Mouse (Mus musculus): ENCODE results near the gene Inpp5b. TPM values are rescaled to one million over a fixed set of nuclear protein-coding genes. Genes with fewer than 3 reads are reported as not detected.

The Inpp5b gene
- polyA plus RNA-seq, 1 experiment from 2014 or later, result 28.2 TPM

GRCm38 (mm10) chr4:124770624-124771023 is 29.0 kb downstream of the Inpp5b start:
- WGBS, result 78% methylated on average over 5 of the region's 5 CpGs
- Histone ChIP-seq H3K27ac (ENCODE audit: low read depth, low read length) (no peak overlapping the region), H3K27me3 (ENCODE audit: control insufficient read depth, insufficient read depth, low read length) (no peaks in the 10 kb centered on the region), H3K4me3 (ENCODE audit: low read depth, low read length) (no peak overlapping the region), H3K36me3 (ENCODE audit: control insufficient read depth, insufficient read depth, low read length) (no peaks in the 10 kb centered on the region), H3K4me2 (no peak overlapping the region), H3K9me3 (ENCODE audit: control insufficient read depth, low read length) (no peaks in the 10 kb centered on the region), H3K9ac (ENCODE audit: low read length) (no peak overlapping the region), H3K4me1 (ENCODE audit: control insufficient read depth, insufficient read depth, low read length) (no peaks in the 10 kb centered on the region)
- no peak for ATAC-seq (ENCODE audit: low FRiP score)
- DNase-seq (ENCODE audit: low spot score, missing footprints), result no peak

GRCm38 (mm10) chr4:124772125-124772524 is 30.5 kb downstream of the Inpp5b start:
- H3K9me3 ChIP-seq (ENCODE audit: control insufficient read depth, low read length), result no peaks in the 10 kb centered on the region
- 73% methylated on average over 4 of the region's 4 CpGs for WGBS

GRCm38 (mm10) chr4:124773449-124773848 is 31.8 kb downstream of the Inpp5b start:
- Histone ChIP-seq H3K9ac (ENCODE audit: low read length) (no peak overlapping the region), H3K9me3 (ENCODE audit: control insufficient read depth, low read length) (no peaks in the 10 kb centered on the region), H3K4me2 (no peak overlapping the region), H3K4me1 (ENCODE audit: control insufficient read depth, insufficient read depth, low read length) (no peaks in the 10 kb centered on the region), H3K27me3 (ENCODE audit: control insufficient read depth, insufficient read depth, low read length) (no peaks in the 10 kb centered on the region), H3K36me3 (ENCODE audit: control insufficient read depth, insufficient read depth, low read length) (no peaks in the 10 kb centered on the region), H3K4me3 (ENCODE audit: low read depth, low read length) (no peak overlapping the region), H3K27ac (ENCODE audit: low read depth, low read length) (no peak overlapping the region)
- ATAC-seq (ENCODE audit: low FRiP score), result no peak
- 82% methylated on average over 1 of the region's 2 CpGs for WGBS
- no peak for DNase-seq (ENCODE audit: low spot score, missing footprints)

More at GRCm38 (mm10) chr4:124772125-124772524, 30.5 kb downstream of the Inpp5b start:
- Histone ChIP-seq H3K4me1 (ENCODE audit: control insufficient read depth, insufficient read depth, low read length) (no peaks in the 10 kb centered on the region), H3K4me2 (no peak overlapping the region), H3K27ac (ENCODE audit: low read depth, low read length) (no peak overlapping the region), H3K36me3 (ENCODE audit: control insufficient read depth, insufficient read depth, low read length) (no peaks in the 10 kb centered on the region), H3K4me3 (ENCODE audit: low read depth, low read length) (no peak overlapping the region), H3K27me3 (ENCODE audit: control insufficient read depth, insufficient read depth, low read length) (no peaks in the 10 kb centered on the region), H3K9ac (ENCODE audit: low read length) (no peak overlapping the region)
- ATAC-seq (ENCODE audit: low FRiP score) (no peak), DNase-seq (ENCODE audit: low spot score, missing footprints) (no peak)

GRCm38 (mm10) chr4:124773995-124774394 is 32.3 kb downstream of the Inpp5b start:
- no peaks in the 10 kb centered on the region for H3K27me3 ChIP-seq (ENCODE audit: control insufficient read depth, insufficient read depth, low read length)

GRCm38 (mm10) chr4:124774429-124774828 is 32.8 kb downstream of the Inpp5b start:
- Histone ChIP-seq H3K9me3 (ENCODE audit: control insufficient read depth, low read length) (no peaks in the 10 kb centered on the region), H3K27ac (ENCODE audit: low read depth, low read length) (no peak overlapping the region), H3K27me3 (ENCODE audit: control insufficient read depth, insufficient read depth, low read length) (no peaks in the 10 kb centered on the region), H3K4me2 (no peak overlapping the region), H3K4me1 (ENCODE audit: control insufficient read depth, insufficient read depth, low read length) (no peaks in the 10 kb centered on the region), H3K9ac (ENCODE audit: low read length) (no peak overlapping the region), H3K4me3 (ENCODE audit: low read depth, low read length) (no peak overlapping the region), H3K36me3 (ENCODE audit: control insufficient read depth, insufficient read depth, low read length) (no peaks in the 10 kb centered on the region)
- ATAC-seq (ENCODE audit: low FRiP score), result no peak
- DNase-seq (ENCODE audit: low spot score, missing footprints), result no peak
- WGBS, result 78% methylated on average over 2 of the region's 2 CpGs

More at GRCm38 (mm10) chr4:124773995-124774394, 32.3 kb downstream of the Inpp5b start:
- no peak overlapping the region for H3K4me2 ChIP-seq
- H3K9me3 ChIP-seq (ENCODE audit: control insufficient read depth, low read length), result no peaks in the 10 kb centered on the region
- no peak overlapping the region for H3K27ac ChIP-seq (ENCODE audit: low read depth, low read length)
- no peaks in the 10 kb centered on the region for H3K36me3 ChIP-seq (ENCODE audit: control insufficient read depth, insufficient read depth, low read length)
- no peaks in the 10 kb centered on the region for H3K4me1 ChIP-seq (ENCODE audit: control insufficient read depth, insufficient read depth, low read length)
- no peak overlapping the region for H3K4me3 ChIP-seq (ENCODE audit: low read depth, low read length)
- DNase-seq (ENCODE audit: low spot score, missing footprints) (no peak), ATAC-seq (ENCODE audit: low FRiP score) (no peak)
- no peak overlapping the region for H3K9ac ChIP-seq (ENCODE audit: low read length)
- WGBS, result 94% methylated on average over 6 of the region's 6 CpGs

GRCm38 (mm10) chr4:124781361-124781760 is 39.7 kb downstream of the Inpp5b start:
- Histone ChIP-seq H3K4me2 (no peak overlapping the region), H3K4me1 (ENCODE audit: control insufficient read depth, insufficient read depth, low read length) (no peaks in the 10 kb centered on the region), H3K4me3 (ENCODE audit: low read depth, low read length) (no peak overlapping the region), H3K36me3 (ENCODE audit: control insufficient read depth, insufficient read depth, low read length) (no peaks in the 10 kb centered on the region; the same call in none of the 2 replicates), H3K27me3 (ENCODE audit: control insufficient read depth, insufficient read depth, low read length) (no peaks in the 10 kb centered on the region), H3K27ac (ENCODE audit: low read depth, low read length) (no peak overlapping the region), H3K9me3 (ENCODE audit: control insufficient read depth, low read length) (no peaks in the 10 kb centered on the region), H3K9ac (ENCODE audit: low read length) (no peak overlapping the region)
- DNase-seq (ENCODE audit: low spot score, missing footprints) (no peak), ATAC-seq (ENCODE audit: low FRiP score) (no peak)
- 82% methylated on average over 7 of the region's 7 CpGs for WGBS

GRCm38 (mm10) chr4:124782395-124782794 is 40.7 kb downstream of the Inpp5b start:
- DNase-seq (ENCODE audit: low spot score, missing footprints) (no peak), ATAC-seq (ENCODE audit: low FRiP score) (no peak)
- 93% methylated on average over 8 of the region's 8 CpGs for WGBS
- H3K27me3 ChIP-seq (ENCODE audit: control insufficient read depth, insufficient read depth, low read length), result no peaks in the 10 kb centered on the region
- no peaks in the 10 kb centered on the region for H3K4me1 ChIP-seq (ENCODE audit: control insufficient read depth, insufficient read depth, low read length)
- H3K4me2 ChIP-seq, result no peak overlapping the region
- peaks cover 4% of the 10 kb centered on the region for H3K36me3 ChIP-seq (ENCODE audit: control insufficient read depth, insufficient read depth, low read length)
- H3K4me3 ChIP-seq (ENCODE audit: low read depth, low read length), result no peak overlapping the region
- no peak overlapping the region for H3K9ac ChIP-seq (ENCODE audit: low read length)
- H3K9me3 ChIP-seq (ENCODE audit: control insufficient read depth, low read length), result no peaks in the 10 kb centered on the region
- no peak overlapping the region for H3K27ac ChIP-seq (ENCODE audit: low read depth, low read length)

GRCm38 (mm10) chr4:124783937-124784336 is 42.3 kb downstream of the Inpp5b start:
- H3K27me3 ChIP-seq (ENCODE audit: control insufficient read depth, insufficient read depth, low read length), result no peaks in the 10 kb centered on the region
- H3K4me3 ChIP-seq (ENCODE audit: low read depth, low read length), result no peak overlapping the region
- WGBS, result 88% methylated on average over 8 of the region's 8 CpGs
- ATAC-seq (ENCODE audit: low FRiP score) (no peak), DNase-seq (ENCODE audit: low spot score, missing footprints) (no peak)
- H3K36me3 ChIP-seq (ENCODE audit: control insufficient read depth, insufficient read depth, low read length), result peaks cover 6% of the 10 kb centered on the region
- no peaks in the 10 kb centered on the region for H3K4me1 ChIP-seq (ENCODE audit: control insufficient read depth, insufficient read depth, low read length)
- H3K9ac ChIP-seq (ENCODE audit: low read length), result no peak overlapping the region
- H3K9me3 ChIP-seq (ENCODE audit: control insufficient read depth, low read length), result no peaks in the 10 kb centered on the region
- no peak overlapping the region for H3K4me2 ChIP-seq
- H3K27ac ChIP-seq (ENCODE audit: low read depth, low read length), result no peak overlapping the region

GRCm38 (mm10) chr4:124790013-124790412 is 48.4 kb downstream of the Inpp5b start:
- WGBS, result 87% methylated on average over 4 of the region's 4 CpGs
- no peak overlapping the region for H3K27ac ChIP-seq (ENCODE audit: low read depth, low read length)
- H3K36me3 ChIP-seq (ENCODE audit: control insufficient read depth, insufficient read depth, low read length), result peaks cover 11% of the 10 kb centered on the region
- no peaks in the 10 kb centered on the region for H3K4me1 ChIP-seq (ENCODE audit: control insufficient read depth, insufficient read depth, low read length)
- H3K27me3 ChIP-seq (ENCODE audit: control insufficient read depth, insufficient read depth, low read length), result no peaks in the 10 kb centered on the region
- no peaks in the 10 kb centered on the region for H3K9me3 ChIP-seq (ENCODE audit: control insufficient read depth, low read length)
- H3K9ac ChIP-seq (ENCODE audit: low read length), result no peak overlapping the region
- no peak for ATAC-seq (ENCODE audit: low FRiP score)
- DNase-seq (ENCODE audit: low spot score, missing footprints), result no peak
- no peak overlapping the region for H3K4me3 ChIP-seq (ENCODE audit: low read depth, low read length)
- no peak overlapping the region for H3K4me2 ChIP-seq

- peaks cover 9% of the 10 kb centered on the region; the same call in 1 of the 2 replicates for H3K36me3 ChIP-seq (ENCODE audit: control insufficient read depth, insufficient read depth, low read length)
Observed at GRCm38 (mm10) chr4:124792114-124792513, 50.5 kb downstream of the Inpp5b start.

More at GRCm38 (mm10) chr4:124792114-124792513, 50.5 kb downstream of the Inpp5b start:
- Histone ChIP-seq H3K9ac (ENCODE audit: low read length) (no peak overlapping the region), H3K4me3 (ENCODE audit: low read depth, low read length) (no peak overlapping the region), H3K27me3 (ENCODE audit: control insufficient read depth, insufficient read depth, low read length) (no peaks in the 10 kb centered on the region), H3K4me2 (no peak overlapping the region), H3K9me3 (ENCODE audit: control insufficient read depth, low read length) (no peaks in the 10 kb centered on the region), H3K4me1 (ENCODE audit: control insufficient read depth, insufficient read depth, low read length) (no peaks in the 10 kb centered on the region), H3K27ac (ENCODE audit: low read depth, low read length) (no peak overlapping the region)
- DNase-seq (ENCODE audit: low spot score, missing footprints), result no peak
- ATAC-seq (ENCODE audit: low FRiP score), result no peak
- 90% methylated on average over 8 of the region's 8 CpGs for WGBS

Measured in midbrain, embryonic 11.5 days (tissue).